Comparison of ENCODE assay signal across 16 mouse cellular contexts in the genomic region with DNA sequence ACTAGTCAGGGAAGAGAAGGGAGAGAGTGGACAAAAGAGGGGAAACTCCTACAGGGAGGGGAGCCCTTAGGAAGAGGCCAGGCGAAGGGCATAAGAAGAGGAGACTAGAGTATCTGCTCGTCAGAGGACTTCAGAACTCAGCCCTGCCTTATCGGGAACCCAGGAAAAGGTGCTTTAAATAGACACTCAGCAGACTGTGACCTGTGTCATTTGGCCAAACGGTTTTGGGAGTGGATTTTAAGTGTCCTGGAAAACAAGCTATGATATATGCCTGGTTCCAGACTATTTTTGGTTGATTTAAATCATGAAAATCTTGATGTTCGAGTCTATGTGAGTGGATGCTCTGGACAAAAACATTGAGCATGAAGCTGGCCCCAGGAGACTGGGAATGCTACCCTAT.
DNase-seq lines count a peak whose midpoint lies in the region; ATAC-seq lines count a peak whose summit lies in the region.
"Had no signal": no experiment of that assay in that cellular context is flagged by ENCODE, and none has a peak within 500 bp of the region (broad histone marks: within the 10 kb centered on the region; RNA-seq: fewer than 3 reads in every experiment).

No protein-coding gene starts in this region.

- H3K4me1 ChIP-seq in heart, embryonic 10.5 days = peaks cover 18% of the 10 kb centered on the region
- peaks cover 5% of the 10 kb centered on the region; the same call in 1 of the 2 replicates for H3K4me1 ChIP-seq in heart, embryonic 11.5 days (ENCODE audit: control insufficient read depth, insufficient read depth, low read length)
- H3K4me1 ChIP-seq: forebrain, embryonic 13.5 days; hindbrain, embryonic 15.5 days had no signal

- no peak for ATAC-seq in heart, embryonic 11.5 days (replicated peaks; ENCODE audit: insufficient number of reproducible peaks, low FRiP score, low TSS enrichment)
- ATAC-seq in monocyte, adult 5-6 weeks (replicated peaks; ENCODE audit: insufficient number of reproducible peaks, low FRiP score, low TSS enrichment, poor library complexity, severe bottlenecking) = no peak
- ATAC-seq: forebrain, embryonic 13.5 days; forebrain, postnatal 0 days; intestine, embryonic 16.5 days had no signal

- peak; percentile 9 to 35 for DNase-seq in cerebellum, postnatal 14 days
- DNase-seq in cerebellum, adult 8-10 months = no peak
- no peak for DNase-seq in heart, embryonic 10.5 days (ENCODE audit: low spot score)
- peak; percentile 50 for DNase-seq in kidney, adult 9 months
- no peak for DNase-seq in kidney, adult 18-20 months
- DNase-seq: adrenal gland, adult 2 months; adrenal gland, postnatal 25 days; forebrain, postnatal 0 days; gastrocnemius, postnatal 14 days had no signal

- 39% methylated on average over 5 of the region's 5 CpGs for WGBS in heart, embryonic 10.5 days
- WGBS in heart, embryonic 11.5 days (ENCODE audit: insufficient replicate concordance) = 41% methylated on average over 5 of the region's 5 CpGs

- H3K4me2 ChIP-seq in heart, embryonic 11.5 days = no peak overlapping the region
- H3K4me2 ChIP-seq: forebrain, embryonic 13.5 days; hindbrain, embryonic 15.5 days had no signal

- H3K9ac ChIP-seq in heart, embryonic 11.5 days (ENCODE audit: low read depth, low read length) = no peak overlapping the region
- H3K9ac ChIP-seq: forebrain, embryonic 13.5 days; forebrain, postnatal 0 days; hindbrain, embryonic 15.5 days had no signal

- H3K36me3 ChIP-seq in heart, embryonic 10.5 days = no peaks in the 10 kb centered on the region
- no peaks in the 10 kb centered on the region for H3K36me3 ChIP-seq in heart, embryonic 11.5 days (ENCODE audit: control insufficient read depth, insufficient read depth, low read length)
- H3K36me3 ChIP-seq: embryonic facial prominence, embryonic 10.5 days; hindbrain, embryonic 15.5 days had no signal

- H3K27me3 ChIP-seq in heart, embryonic 10.5 days (ENCODE audit: insufficient read depth, poor library complexity, severe bottlenecking) = no peaks in the 10 kb centered on the region
- H3K27me3 ChIP-seq in heart, embryonic 11.5 days (ENCODE audit: control insufficient read depth, insufficient read depth, low read length) = no peaks in the 10 kb centered on the region
- H3K27me3 ChIP-seq: forebrain, embryonic 13.5 days; hindbrain, embryonic 15.5 days had no signal

- peak overlapping the region; percentile 67; the same call in 1 of the 2 replicates for H3K27ac ChIP-seq in heart, embryonic 10.5 days
- no peak overlapping the region for H3K27ac ChIP-seq in heart, embryonic 11.5 days (ENCODE audit: low read depth, low read length)
- H3K27ac ChIP-seq: embryonic facial prominence, embryonic 10.5 days; forebrain, embryonic 13.5 days; hindbrain, embryonic 15.5 days; kidney, postnatal 0 days had no signal

- H3K9me3 ChIP-seq in heart, embryonic 10.5 days = no peaks in the 10 kb centered on the region
- H3K9me3 ChIP-seq in heart, embryonic 11.5 days (replicated peaks; ENCODE audit: control insufficient read depth, low read length) = no peaks in the 10 kb centered on the region
- H3K9me3 ChIP-seq: embryonic facial prominence, embryonic 10.5 days; forebrain, embryonic 13.5 days; hindbrain, embryonic 15.5 days had no signal

- no peak overlapping the region for H3K4me3 ChIP-seq in heart, embryonic 10.5 days
- no peak overlapping the region for H3K4me3 ChIP-seq in heart, embryonic 11.5 days (ENCODE audit: low read depth, low read length)
- H3K4me3 ChIP-seq: embryonic facial prominence, embryonic 10.5 days; forebrain, embryonic 13.5 days; hindbrain, embryonic 15.5 days had no signal

Comparison
In these comparisons a context has a peak if more than half of its experiments do, and no peak if none do; other contexts are left out.
1. DNase-seq: peak in cerebellum, postnatal 14 days (2 of 2) and kidney, adult 9 months (single experiment); none in cerebellum, adult 8-10 months (single experiment), heart, embryonic 10.5 days (single experiment) and kidney, adult 18-20 months (single experiment).